Mouse (Mus musculus) G1E (cell line): ENCODE measurements at regions not wholly inside any gene's neighbourhood (a gene's known extent, or its start where the extent isn't known, plus 50 kb on each side); places are given as distances from the start of the nearest gene placed in this dataset.

ENCODE experiments used
- CTCF ChIP-seq: IDR thresholded peaks from 2 replicates; pipeline ENCODE4 v1.5.1; 2012; ENCODE audit warnings: low read depth, low read length, inconsistent platforms, mixed read lengths
- POLR2AphosphoS5 ChIP-seq: IDR thresholded peaks from 2 replicates; pipeline ENCODE4 v1.6.1; 2012; ENCODE audit warnings: low read depth, low read length, inconsistent platforms; ENCODE audit not compliant: insufficient replicate concordance
- TAL1 ChIP-seq: conservative IDR thresholded peaks from 2 replicates; pipeline ENCODE4 v1.6.1; 2012; ENCODE audit warnings: low read depth, low read length, inconsistent platforms, mixed read lengths

DNA sequence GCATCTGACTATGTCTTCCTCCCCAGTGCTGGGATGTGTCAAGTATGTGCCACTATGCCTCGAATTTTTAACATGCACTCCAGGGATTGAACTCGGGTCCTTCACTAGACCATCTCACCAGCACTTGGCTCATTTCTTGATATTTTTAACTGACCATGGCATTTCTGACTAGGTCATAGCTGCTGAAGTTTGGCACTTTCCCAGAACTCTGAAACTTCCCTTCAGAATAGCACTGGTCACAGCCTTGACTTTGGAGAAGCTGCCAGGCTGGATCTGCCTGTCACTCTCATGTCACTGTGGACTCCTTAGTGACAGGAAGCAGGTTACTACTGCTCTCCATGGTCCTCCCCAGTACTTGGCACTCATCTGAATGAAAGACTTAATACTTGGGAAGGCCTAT is 146.7 kb downstream of the Ppp4r2 start:
- TF ChIP-seq CTCF (no peak), POLR2AphosphoS5 (no peak), TAL1 (no peak)
